Mouse (Mus musculus) adrenal gland, postnatal 0 days (tissue): Measurements from ENCODE around the gene Srd5a1. TPM values are rescaled to one million over a fixed set of nuclear protein-coding genes. Genes with fewer than 3 reads are reported as not detected.

ENCODE experiments used
- polyA plus RNA-seq: library from polyadenylated mRNA; unstranded; fragments of >200 nt; fragmentation: Nextera tagmentation; extraction: Ambion mirVana; gene quantifications from 2 replicates; pipeline ENCODE4 v1.2.1, GENCODE M21; 2015

The Srd5a1 gene
- polyA plus RNA-seq = 12.9 and 25.2 TPM in 2 replicates

DNA sequence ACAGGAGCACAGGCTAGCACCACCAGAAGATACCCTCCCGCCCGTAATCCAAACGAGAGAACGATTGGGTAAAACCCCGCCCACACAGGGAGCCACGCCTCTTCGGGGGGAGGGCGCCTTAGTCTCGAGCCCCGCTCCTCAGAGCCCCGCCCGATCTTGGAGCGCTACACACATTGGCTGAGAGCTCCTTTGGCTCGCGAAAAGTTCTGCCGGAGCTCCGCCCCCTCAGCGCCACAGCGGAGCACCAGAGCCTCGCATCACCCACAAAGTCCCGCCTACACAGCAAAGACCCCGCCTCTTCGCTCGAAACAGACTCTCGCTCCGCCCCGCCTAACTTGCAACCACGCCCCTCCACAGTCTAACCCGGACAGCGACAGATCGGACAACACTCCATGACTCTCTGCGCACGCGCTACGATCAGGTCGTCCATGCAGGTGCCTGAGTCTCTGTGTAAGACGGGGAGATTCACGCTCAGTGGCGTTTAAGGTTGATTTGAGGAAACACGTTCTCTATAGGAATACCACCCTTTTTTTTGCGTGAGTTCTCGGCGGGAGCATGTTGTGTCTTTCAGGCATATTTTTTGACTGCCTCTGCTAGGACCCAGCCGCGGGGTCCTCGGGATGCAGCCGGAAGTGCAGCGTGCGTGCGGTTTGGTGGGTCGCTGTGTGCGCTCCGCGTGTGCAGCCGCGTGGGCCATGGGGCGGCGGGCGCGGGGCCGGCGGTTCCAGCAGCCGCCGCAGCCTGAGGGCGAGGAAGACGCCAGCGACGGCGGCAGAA is at the start of gene Srd5a1:
TSS of gene Srd5a1 (minus strand) at position 45 of the 777 bp plus-strand sequence.

GRCm38 (mm10) chr13:69534334-69534653 is 76.9 kb downstream of the Srd5a1 start, which contains the start of gene Tent4a:
TSS of gene Tent4a (minus strand) at chr13:69534617.

DNA sequence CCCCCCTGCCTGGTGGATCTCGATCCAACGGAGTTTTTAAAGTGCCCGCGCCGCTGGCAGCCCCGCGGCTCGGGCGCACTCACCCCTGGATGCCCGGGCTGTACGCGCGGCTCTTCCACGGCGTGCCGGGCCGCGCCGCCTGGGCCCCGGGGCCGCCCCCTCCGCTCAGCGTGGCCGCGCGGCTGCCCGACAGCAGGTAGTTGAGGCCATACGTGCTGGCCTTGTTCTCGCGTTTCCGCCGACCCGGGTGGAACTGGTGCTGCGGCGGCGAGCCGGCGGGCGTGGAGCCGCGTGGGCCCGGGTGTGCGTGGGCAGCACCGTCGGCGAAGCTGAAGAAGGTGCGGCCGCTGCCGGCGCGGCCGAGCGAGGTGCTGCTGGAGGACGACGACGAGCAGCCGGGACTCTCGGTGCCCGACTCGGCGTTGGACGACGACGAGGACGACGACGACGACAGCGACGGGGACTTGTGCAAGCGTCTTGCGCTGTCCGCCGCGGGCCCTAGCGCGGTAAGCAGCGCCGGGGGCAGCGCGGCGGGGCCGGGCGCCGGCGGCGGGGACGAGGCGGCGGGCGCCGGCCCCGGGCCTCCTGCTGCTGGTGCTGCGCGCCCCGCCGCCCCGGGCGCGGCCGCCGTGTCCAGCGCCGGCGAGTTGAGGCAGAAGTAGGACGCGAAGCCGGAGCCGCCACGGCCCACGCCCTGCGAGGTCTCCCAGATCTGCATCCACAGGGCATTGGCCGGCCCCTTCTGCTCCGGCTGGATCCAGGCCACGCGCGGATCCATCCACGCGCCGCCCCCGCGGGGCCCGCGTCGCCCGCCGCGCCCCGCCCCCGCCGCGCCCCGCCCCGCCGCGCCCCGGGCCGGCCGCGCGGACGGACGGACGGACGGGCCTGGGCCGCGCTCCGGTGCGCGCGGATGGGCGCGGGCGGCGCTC is 77.6 kb downstream of the Srd5a1 start, which contains the start of gene Nsun2:
TSS of gene Nsun2 (plus strand) at position 342 of the 929 bp plus-strand sequence.

Other genes starting within 250 kb of the Srd5a1 start
- gene Nsun2, start 77.7 kb downstream of the Srd5a1 start, polyA plus RNA-seq = 42.6 and 67.6 TPM in 2 replicates
- 2.4 and 3.4 TPM in 2 replicates for gene Tent4a, start 76.8 kb downstream of the Srd5a1 start, polyA plus RNA-seq
- gene Ube2ql1, start 128.4 kb upstream of the Srd5a1 start, polyA plus RNA-seq = 0.51 and 1.2 TPM in 2 replicates
- 162 and 238 TPM in 2 replicates for gene Med10, start 191.0 kb upstream of the Srd5a1 start, polyA plus RNA-seq